Mouse (Mus musculus) embryonic facial prominence, embryonic 15.5 days (tissue): ENCODE measurements around the gene Gpr88. TPM values are rescaled to one million over a fixed set of nuclear protein-coding genes. Genes with fewer than 3 reads are reported as not detected.

Source experiments
- ATAC-seq: fragments of 200-750 bp; cut with Nextera tagmentation; 2 replicates; pipeline ENCODE4 v1.8.0; 2017; ENCODE audit warnings: low read depth, moderate TSS enrichment; ENCODE audit not compliant: insufficient number of reproducible peaks, low FRiP score, low TSS enrichment
- H3K27ac ChIP-seq: fragments of 300-500 bp; sonication (generic); replicated peaks from 2 replicates; pipeline ENCODE4 v1.5.1; 2015; ENCODE audit warnings: mild to moderate bottlenecking, inconsistent platforms
- H3K27me3 ChIP-seq: fragments of 300-500 bp; sonication (generic); 2 replicates; pipeline ENCODE4 v1.6.1; 2015; ENCODE audit warnings: inconsistent platforms
- H3K36me3 ChIP-seq: fragments of 300-500 bp; sonication (generic); 2 replicates; pipeline ENCODE4 v1.6.1; 2015; ENCODE audit warnings: mild to moderate bottlenecking, inconsistent platforms
- H3K4me1 ChIP-seq: fragments of 300-500 bp; sonication (generic); 2 replicates; pipeline ENCODE4 v1.6.1; 2015; ENCODE audit warnings: inconsistent platforms
- H3K4me2 ChIP-seq: fragments of 300-500 bp; sonication (generic); replicated peaks from 2 replicates; pipeline ENCODE4 v1.6.1; 2015; ENCODE audit warnings: mild to moderate bottlenecking, inconsistent platforms
- H3K4me3 ChIP-seq: fragments of 300-500 bp; sonication (generic); replicated peaks from 2 replicates; pipeline ENCODE4 v1.5.1; 2015; ENCODE audit warnings: mild to moderate bottlenecking, inconsistent platforms
- H3K9ac ChIP-seq: fragments of 300-500 bp; sonication (generic); 2 replicates; pipeline ENCODE4 v1.6.1; 2015; ENCODE audit warnings: inconsistent platforms
- H3K9me3 ChIP-seq: fragments of 300-500 bp; sonication (generic); replicated peaks from 2 replicates; pipeline ENCODE4 v1.6.1; 2016; ENCODE audit warnings: inconsistent platforms
- WGBS: fragments of 180-500 bp; shearing (Covaris S2); methylation state at CpG from one replicate; pipeline ENCODE4 v1.1.7; 2015; 5-methylcytosine and 5-hydroxymethylcytosine counted together
- polyA plus RNA-seq: library from polyadenylated mRNA; unstranded; fragments of >200 nt; fragmentation: Nextera tagmentation; extraction: Ambion mirVana; gene quantifications from 2 replicates; pipeline ENCODE4 v1.2.1, GENCODE M21; 2015

Gene Gpr88
- polyA plus RNA-seq, 1 experiment from 2014 or later, result 0.85 TPM

DNA sequence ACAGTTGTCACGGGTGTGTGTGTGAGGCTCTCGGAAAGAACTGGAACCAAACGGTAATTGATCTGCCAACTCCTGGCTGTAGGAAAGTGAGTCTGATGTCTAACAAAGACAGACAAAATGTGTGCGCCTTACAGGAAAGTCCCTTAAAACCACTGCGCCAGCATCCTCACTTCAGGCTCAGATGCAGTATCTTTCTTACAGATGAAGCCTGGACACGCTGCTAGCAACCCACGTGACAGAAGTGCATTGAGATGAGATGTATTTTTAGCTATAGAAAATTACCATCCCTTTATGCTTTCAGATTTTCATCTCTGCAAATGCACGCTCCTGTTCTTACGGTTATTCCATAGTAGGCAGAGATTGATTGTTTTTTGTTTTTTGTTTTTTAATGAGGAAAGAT, 10.6 kb downstream of the Gpr88 start:
- Histone ChIP-seq H3K9me3 (no peaks in the 10 kb centered on the region), H3K9ac (no peak overlapping the region), H3K4me2 (no peak overlapping the region), H3K27me3 (0 out of 2 replicates have a peak, but pooled peaks cover 3% of the 10 kb centered on the region), H3K4me1 (no peaks in the 10 kb centered on the region), H3K4me3 (no peak overlapping the region), H3K27ac (no peak overlapping the region), H3K36me3 (no peaks in the 10 kb centered on the region)
- 63% methylated on average over 9 of the region's 9 CpGs for WGBS
- no peak for ATAC-seq

DNA sequence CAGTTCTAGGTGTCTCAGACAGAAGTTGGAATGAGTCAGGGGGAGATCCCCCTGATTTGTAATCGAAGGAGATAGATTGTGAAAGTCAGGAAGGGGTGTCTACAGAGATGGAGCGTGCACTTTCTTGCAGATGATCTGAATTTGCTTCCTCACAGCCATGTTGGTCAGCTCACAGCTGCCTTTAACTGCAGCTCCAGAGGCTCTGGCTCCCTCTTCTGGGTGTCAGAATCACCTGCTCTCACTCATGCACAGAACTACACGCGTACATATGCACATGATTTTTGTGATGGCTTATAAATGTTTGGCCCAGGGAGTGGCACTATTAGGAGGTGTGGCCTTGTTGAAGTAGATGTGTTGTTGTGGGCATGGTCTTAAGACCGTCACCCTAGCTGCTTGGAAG, 15.8 kb downstream of the Gpr88 start:
- Histone ChIP-seq H3K4me2 (no peak overlapping the region), H3K27ac (no peak overlapping the region), H3K9me3 (no peaks in the 10 kb centered on the region), H3K27me3 (no peaks in the 10 kb centered on the region), H3K4me1 (no peaks in the 10 kb centered on the region), H3K9ac (no peak overlapping the region), H3K4me3 (no peak overlapping the region), H3K36me3 (no peaks in the 10 kb centered on the region)
- 81% methylated on average over 5 of the region's 5 CpGs for WGBS
- no peak for ATAC-seq

DNA sequence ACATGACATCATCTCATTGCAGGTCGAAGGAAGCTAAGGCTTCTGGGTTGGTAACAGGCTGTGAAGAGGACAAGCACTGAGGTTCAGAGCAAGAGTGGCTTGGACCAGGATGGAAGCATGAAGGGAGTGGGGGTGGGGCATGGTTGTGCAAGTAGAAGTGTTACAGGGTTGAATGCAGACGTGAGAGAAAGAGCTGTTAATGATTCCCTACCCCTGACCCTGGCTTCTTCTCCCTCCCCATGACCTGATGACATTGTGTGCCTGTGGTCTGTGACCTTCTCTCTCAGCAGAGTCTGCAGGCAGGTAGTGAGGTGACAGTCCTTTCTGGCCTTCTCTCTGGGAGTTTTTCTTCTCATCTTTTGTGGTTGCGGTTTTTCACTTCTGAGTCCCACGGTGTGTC, 16.4 kb downstream of the Gpr88 start:
- Histone ChIP-seq H3K4me2 (no peak overlapping the region), H3K27ac (no peak overlapping the region), H3K4me3 (no peak overlapping the region), H3K36me3 (no peaks in the 10 kb centered on the region), H3K27me3 (no peaks in the 10 kb centered on the region), H3K9me3 (no peaks in the 10 kb centered on the region), H3K4me1 (no peaks in the 10 kb centered on the region), H3K9ac (no peak overlapping the region)
- no peak for ATAC-seq
- WGBS, result 77% methylated on average over 4 of the region's 4 CpGs

DNA sequence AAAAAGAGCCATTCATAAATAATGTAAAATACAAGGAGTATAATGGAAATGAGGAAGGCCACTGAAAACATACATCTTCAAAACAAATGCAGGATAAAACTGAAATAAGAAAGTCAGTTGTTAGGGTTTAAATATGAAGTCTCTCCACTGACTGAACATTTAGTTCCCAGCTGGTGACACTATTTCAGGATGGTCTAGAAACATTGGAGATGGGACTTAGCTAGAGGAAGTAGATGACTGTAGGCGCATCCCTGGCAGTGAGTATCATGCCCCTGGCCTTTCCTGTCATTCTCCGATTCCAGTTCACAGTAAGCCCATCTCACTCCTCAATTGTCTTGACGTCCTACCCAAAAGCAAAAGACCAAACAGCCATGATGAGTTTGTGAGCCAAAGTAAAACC, 19.8 kb downstream of the Gpr88 start:
- ATAC-seq, result no peak
- H3K9ac ChIP-seq, result no peak overlapping the region
- H3K4me3 ChIP-seq, result no peak overlapping the region
- peaks cover 5% of the 10 kb centered on the region for H3K4me1 ChIP-seq
- 86% methylated on average over 3 of the region's 3 CpGs for WGBS
- H3K4me2 ChIP-seq, result no peak overlapping the region
- H3K36me3 ChIP-seq, result no peaks in the 10 kb centered on the region
- H3K27ac ChIP-seq, result no peak overlapping the region
- no peaks in the 10 kb centered on the region for H3K27me3 ChIP-seq
- no peaks in the 10 kb centered on the region for H3K9me3 ChIP-seq

DNA sequence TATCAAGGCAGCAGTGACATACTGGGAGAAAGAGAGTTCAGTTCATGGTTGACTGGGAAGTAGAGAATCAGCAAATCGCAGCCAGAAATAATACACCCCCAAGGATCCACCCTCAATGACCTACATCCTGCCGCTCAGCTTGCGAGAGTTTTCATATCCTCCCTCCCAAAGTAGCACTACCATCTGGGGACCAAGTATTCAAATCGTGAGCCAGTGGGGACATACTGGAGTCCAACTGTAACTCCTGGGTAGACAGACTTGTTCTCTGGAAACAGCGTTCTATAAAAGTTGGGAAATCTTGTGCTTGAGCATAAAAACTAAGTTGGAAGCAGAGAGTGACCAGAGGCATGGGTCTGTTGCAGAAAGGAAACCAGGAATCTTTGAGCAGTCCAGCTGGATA, 20.5 kb downstream of the Gpr88 start:
- no peak overlapping the region for H3K4me3 ChIP-seq
- no peaks in the 10 kb centered on the region for H3K27me3 ChIP-seq
- H3K9ac ChIP-seq, result no peak overlapping the region
- H3K9me3 ChIP-seq, result no peaks in the 10 kb centered on the region
- no peak overlapping the region for H3K27ac ChIP-seq
- H3K4me1 ChIP-seq, result peaks cover 10% of the 10 kb centered on the region
- no peaks in the 10 kb centered on the region for H3K36me3 ChIP-seq
- ATAC-seq, result no peak
- 81% methylated on average over 5 of the region's 5 CpGs for WGBS
- H3K4me2 ChIP-seq, result no peak overlapping the region

DNA sequence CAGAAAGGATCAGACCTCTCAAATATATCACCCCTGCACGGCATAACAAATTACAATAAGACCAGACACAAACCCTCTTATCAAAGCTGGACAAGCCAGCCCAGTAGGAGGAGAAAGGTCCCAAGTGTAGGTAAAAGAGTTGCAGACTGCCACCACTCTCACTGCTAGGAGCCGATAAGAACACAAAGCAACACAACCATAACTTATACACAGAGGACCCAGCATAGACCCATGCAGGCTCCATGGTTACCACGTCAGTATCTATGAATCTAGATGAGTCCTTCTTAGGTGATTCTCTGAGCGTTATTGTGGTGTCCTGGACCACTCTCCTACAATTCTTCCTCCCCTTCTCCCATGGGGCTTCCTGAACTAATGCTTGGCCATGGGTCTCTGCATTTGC, 24.0 kb downstream of the Gpr88 start:
- no peak overlapping the region for H3K4me2 ChIP-seq
- H3K36me3 ChIP-seq, result no peaks in the 10 kb centered on the region
- no peak overlapping the region for H3K9ac ChIP-seq
- ATAC-seq, result no peak
- no peak overlapping the region for H3K27ac ChIP-seq
- no peaks in the 10 kb centered on the region for H3K27me3 ChIP-seq
- no peaks in the 10 kb centered on the region for H3K9me3 ChIP-seq
- H3K4me3 ChIP-seq, result no peak overlapping the region
- 69% methylated on average over 4 of the region's 4 CpGs for WGBS
- peaks cover 10% of the 10 kb centered on the region for H3K4me1 ChIP-seq

DNA sequence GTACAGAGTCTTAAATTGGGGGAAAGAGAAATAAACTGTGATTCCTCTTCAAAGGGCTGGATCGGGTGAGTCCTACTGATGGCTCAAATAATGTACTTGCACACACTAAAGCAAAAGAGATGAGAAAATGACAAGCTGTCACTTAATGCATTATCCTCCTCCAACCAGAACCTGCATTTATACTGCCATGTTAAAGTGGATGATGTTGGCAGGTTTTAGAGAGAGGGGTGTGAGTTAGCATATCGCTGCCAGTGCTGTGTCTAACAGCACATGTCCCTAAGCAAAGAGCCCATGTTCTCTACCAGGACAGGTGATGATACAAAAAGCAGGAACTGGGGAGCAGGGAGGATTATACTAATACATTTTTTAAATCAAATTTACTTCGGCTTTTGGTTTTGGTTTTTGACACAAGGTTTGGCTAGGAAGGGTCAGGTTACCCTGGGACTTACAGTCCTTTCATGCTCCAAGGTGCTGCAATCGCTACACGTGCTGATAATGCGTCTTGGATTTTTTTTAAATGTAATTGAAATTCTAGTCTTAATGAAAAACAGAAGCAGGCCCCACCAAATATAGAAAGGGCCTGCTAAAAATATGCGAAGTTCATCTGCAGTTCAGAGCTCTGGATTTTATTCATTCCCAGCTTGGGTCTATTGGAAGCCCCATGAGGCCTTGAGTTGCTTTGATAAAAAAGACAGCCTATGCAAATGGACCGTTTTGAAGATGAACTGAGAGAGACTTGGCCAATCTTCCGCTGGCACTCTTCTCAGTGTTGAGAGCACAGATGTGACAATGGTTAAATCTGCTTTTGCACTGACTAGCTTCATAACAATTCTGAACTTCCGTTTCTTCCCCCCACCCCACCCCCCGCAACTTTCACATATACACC, 24.7 kb downstream of the Gpr88 start:
- Histone ChIP-seq H3K36me3 (no peaks in the 10 kb centered on the region), H3K9ac (no peak overlapping the region), H3K9me3 (no peaks in the 10 kb centered on the region), H3K27ac (no peak overlapping the region), H3K27me3 (no peaks in the 10 kb centered on the region), H3K4me3 (no peak overlapping the region), H3K4me1 (peaks cover 10% of the 10 kb centered on the region), H3K4me2 (no peak overlapping the region)
- no peak for ATAC-seq
- WGBS, result 28% methylated on average over 11 of the region's 11 CpGs

DNA sequence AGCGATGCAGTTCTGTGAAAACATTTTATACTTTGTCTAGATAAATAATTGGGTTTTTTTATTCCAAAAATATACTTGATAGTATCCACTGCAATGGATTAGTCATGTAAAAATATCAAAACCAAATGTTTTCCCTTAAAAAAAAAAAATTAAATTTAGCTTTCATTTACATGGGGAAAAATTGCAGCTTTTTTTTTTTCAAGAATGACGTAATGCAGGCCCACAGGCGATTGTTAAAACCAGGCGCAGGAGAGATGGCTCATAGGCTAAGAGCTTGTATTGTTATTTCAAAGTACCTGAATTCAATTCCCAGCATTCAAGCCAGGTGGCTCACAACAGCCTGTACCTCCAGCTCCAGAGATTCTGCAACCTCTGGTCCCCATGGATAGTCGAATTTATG, 25.9 kb downstream of the Gpr88 start:
- Histone ChIP-seq H3K4me2 (no peak overlapping the region), H3K4me1 (peaks cover 14% of the 10 kb centered on the region), H3K4me3 (no peak overlapping the region), H3K27me3 (no peaks in the 10 kb centered on the region), H3K9me3 (no peaks in the 10 kb centered on the region), H3K9ac (no peak overlapping the region), H3K36me3 (no peaks in the 10 kb centered on the region), H3K27ac (no peak overlapping the region)
- no peak for ATAC-seq
- WGBS, result 35% methylated on average over 5 of the region's 5 CpGs

DNA sequence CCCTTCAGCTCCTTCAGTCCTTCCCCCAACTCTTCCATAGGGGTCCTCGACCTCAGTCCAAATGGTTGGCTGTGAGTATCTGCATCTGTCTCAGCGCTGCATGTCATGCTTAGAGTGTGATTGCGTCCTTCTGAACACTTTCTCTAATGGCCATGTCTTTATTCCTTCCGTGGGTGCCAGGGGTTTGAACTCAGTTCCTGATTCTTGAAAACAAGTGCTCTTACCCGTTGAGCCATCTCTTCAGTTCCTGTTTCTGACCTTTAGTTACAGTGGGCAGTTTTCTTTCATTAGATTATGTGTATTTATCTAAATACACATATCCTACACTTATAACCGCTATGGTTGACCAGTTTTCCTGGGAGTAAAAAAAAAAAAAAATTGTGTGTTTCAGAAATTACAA, 26.4 kb downstream of the Gpr88 start:
- no peaks in the 10 kb centered on the region for H3K9me3 ChIP-seq
- H3K9ac ChIP-seq, result no peak overlapping the region
- H3K36me3 ChIP-seq, result no peaks in the 10 kb centered on the region
- H3K4me2 ChIP-seq, result no peak overlapping the region
- WGBS, result 81% methylated on average over 6 of the region's 6 CpGs
- H3K27me3 ChIP-seq, result no peaks in the 10 kb centered on the region
- no peak overlapping the region for H3K4me3 ChIP-seq
- H3K4me1 ChIP-seq, result peaks cover 16% of the 10 kb centered on the region
- ATAC-seq, result no peak
- H3K27ac ChIP-seq, result no peak overlapping the region

DNA sequence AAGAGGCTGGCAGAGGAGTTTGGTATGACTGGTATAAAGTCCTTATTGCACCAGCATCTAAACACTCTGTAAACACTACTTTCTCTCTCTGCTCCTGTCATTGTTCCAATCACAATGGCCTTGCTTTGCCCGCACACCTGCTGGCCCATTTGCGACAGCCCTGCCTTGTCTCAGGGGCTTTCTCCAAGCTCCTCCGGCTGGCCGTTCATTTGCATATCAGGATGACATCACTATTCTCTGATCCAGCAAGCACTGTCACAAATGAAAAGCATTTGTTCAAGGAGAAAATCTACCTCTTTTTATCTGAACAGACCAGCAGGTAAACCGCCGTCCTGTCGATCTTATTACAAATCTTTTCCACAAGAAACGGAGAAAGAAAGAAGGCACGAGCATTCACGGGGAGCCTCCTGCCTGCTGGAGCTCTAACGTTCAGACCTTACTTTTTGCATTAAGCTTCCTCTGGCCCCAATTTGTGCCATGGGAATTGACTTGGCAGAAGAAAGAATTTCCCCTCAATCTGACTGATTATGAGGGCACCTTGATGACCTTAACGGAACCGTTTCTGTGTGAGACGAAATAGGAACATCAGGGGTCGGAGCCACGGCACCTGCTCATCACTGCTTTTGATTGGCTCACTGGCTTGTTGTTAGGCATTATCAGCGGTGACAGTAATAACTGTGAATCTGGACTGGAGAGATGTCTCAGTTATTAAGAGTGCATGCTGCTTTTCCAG, 30.6 kb downstream of the Gpr88 start:
- H3K27me3 ChIP-seq, result no peaks in the 10 kb centered on the region
- H3K9ac ChIP-seq, result no peak overlapping the region
- no peak overlapping the region for H3K4me2 ChIP-seq
- H3K4me3 ChIP-seq, result no peak overlapping the region
- no peaks in the 10 kb centered on the region for H3K36me3 ChIP-seq
- 19% methylated on average over 17 of the region's 17 CpGs for WGBS
- no peak for ATAC-seq
- no peaks in the 10 kb centered on the region for H3K9me3 ChIP-seq
- H3K27ac ChIP-seq, result no peak overlapping the region
- peaks cover 11% of the 10 kb centered on the region; the same call in 1 of the 2 replicates for H3K4me1 ChIP-seq

DNA sequence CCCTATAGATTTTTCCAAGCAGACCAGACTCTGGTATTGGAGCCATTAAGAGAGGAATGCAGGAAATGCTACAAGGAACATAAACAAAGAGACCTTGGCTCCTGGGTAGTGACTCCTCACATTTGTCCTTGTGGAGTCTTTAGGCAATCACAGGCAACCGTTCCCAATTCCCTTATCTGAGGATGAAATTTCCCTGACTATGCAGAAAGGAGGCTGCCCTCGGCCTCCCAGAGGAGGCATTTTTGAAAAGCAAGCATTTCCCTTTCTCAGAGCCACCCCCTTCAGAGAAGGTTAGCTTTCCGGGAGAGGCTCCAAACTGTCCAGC, 31.7 kb downstream of the Gpr88 start:
- 0 out of 2 replicates have a peak, but pooled peaks cover 11% of the 10 kb centered on the region for H3K4me1 ChIP-seq
- no peak overlapping the region for H3K27ac ChIP-seq
- WGBS, result 17% methylated on average over 3 of the region's 3 CpGs
- H3K36me3 ChIP-seq, result no peaks in the 10 kb centered on the region
- no peaks in the 10 kb centered on the region for H3K9me3 ChIP-seq
- no peaks in the 10 kb centered on the region for H3K27me3 ChIP-seq
- H3K4me3 ChIP-seq, result no peak overlapping the region
- no peak overlapping the region for H3K4me2 ChIP-seq
- no peak for ATAC-seq
- no peak overlapping the region for H3K9ac ChIP-seq
